Mouse (Mus musculus): Measurements from ENCODE around the gene Bicral. TPM values are rescaled to one million over a fixed set of nuclear protein-coding genes. Genes with fewer than 3 reads are reported as not detected.

Bicral gene
- total RNA-seq, 2 experiments from 2014 or later: 11.9 to 13.4 TPM

DNA sequence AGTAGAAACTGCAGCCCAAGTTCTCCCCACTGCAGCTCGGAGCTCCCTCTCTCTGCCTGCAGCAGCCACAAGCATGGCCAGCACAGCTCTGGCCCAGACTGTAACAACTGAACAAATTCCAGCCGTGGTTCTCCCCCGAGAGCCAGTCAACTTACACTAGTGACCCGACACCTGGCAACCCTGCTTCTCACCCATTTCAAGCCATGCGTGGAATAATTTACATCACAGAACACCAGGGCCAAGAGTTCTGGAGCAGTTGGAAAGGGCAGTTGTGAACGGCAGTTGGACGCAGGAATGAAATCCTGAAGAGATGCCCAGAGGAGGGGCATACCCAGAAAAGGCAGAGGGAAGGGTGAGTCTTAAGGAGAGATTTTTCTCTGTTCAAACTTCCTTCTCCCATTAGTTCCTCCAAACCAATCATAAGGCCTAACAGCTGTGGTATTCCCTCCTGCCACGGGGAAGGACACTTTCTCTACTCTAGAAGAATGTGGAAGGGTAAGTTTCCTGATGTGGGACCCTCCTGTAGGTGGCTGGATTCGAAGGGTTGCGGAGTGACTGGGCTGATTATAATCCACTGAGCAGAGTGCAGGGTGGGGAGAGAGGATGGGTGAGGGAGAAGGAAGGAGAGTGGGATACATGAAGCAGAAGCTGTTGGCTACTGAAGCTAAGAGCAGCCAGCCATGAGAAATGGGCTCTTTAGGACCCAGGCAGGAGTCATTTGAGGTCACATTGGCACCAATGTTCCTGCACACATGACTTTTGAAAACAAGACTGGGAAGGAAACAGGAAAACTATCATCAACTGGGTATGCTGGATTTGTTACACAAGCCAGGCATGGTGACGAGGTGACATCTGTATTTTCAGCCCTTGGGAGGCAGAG lies 25.9 kb downstream of the Bicral start:
- TF ChIP-seq CTCF (IDR thresholded peaks at IDR 0.05): 0 out of 2 replicates have a peak, but pooled peaks have one; percentile 0
- peak overlapping the region; percentile 87 for H3K27ac ChIP-seq

DNA sequence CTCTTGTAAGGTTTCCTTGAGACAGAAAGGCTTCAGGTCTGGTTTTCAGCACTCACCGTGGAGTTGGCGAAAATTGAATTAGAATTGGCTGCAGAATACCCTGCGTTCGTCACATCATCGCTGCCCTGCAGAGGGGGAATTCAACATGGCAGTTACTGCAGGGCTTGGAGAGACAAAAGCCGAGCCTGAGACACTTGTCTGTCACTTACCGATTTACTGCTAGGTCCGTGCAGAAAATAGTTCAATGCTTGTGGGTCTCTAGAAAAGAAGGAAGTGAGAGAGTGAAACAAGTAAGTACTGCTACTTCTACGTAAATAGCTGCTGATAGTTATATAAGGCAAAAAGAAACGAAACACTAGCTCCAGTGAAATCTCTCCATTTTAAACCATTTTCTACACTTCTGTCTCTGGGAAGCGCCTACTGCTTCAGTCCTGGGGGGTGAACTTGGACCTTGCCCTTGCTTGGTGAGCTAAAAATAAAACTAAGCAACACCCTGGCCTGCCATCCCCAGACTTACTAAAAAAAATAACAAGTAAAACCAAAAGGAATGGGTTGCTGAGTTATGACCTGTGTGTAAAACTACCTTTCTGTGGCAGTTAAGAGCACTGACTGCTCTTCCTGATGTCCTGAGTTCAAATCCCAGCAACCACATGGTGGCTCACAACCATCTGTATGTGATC lies 28.3 kb downstream of the Bicral start:
- intact Hi-C loops (cut with DNase I): no loop called here
- DNase-seq: no peak
- Histone ChIP-seq H3K27ac (peak overlapping the region; percentile 56), H3K4me3 (no peak overlapping the region; the same call in 1 of the 2 replicates)
- no peak for TF ChIP-seq CTCF (IDR thresholded peaks at IDR 0.05)

More for the DNA sequence above, 25.9 kb downstream of the Bicral start:
- intact Hi-C loops (cut with DNase I): loop anchor here (2.0 kb wide), 1 partner anchor 22 kb away; no protein-coding TSS in a partner anchor
- DNase-seq: peak; percentile 77
- H3K4me3 ChIP-seq: peak overlapping the region; percentile 60

DNA sequence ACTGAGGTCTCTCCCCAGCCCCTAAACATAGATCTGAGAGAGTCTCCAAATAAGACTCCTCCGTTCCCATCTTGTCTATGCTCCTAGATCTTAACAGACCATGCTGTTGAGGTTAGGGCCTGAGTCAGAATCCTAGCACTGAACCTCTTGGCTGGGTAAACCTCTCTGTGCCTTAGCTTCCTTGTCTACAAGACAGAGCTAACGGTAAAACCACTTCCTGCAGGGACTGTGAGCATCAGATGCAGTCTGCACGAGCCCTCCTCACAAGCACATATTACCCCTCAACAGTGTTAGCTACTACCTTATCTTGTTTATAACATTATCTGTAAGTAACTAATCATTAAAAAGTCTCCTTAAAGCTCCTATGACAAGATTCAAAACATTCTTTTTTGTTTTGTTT lies 29.3 kb downstream of the Bicral start:
- intact Hi-C loops (cut with DNase I): no loop called here
- TF ChIP-seq CTCF (IDR thresholded peaks at IDR 0.05): no peak
- H3K4me3 ChIP-seq: no peak overlapping the region
- H3K27ac ChIP-seq: no peak overlapping the region
- no peak for DNase-seq

DNA sequence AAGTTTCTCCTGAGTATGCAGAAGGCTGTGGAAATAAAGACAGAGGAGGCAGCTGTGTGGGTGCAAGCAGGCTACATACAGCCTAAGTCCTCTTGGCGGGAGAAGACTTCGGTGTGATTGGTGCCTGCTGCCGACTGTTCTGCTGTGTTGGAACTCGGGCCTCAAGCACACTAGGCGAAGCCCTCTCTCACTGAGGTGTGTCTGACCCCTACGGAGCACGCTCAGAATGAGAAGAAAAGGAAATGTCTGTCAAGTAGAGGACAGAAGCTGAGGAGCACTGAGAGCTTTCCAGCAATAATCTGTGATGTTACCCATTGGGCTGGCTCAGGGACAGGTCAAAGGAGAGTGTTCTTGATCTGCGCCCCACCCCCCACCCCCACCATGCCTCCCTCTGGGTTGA lies 35.2 kb downstream of the Bicral start:
- intact Hi-C loops (cut with DNase I): no loop called here
- no peak for TF ChIP-seq CTCF (IDR thresholded peaks at IDR 0.05)
- no peak for DNase-seq
- Histone ChIP-seq H3K27ac (no peak overlapping the region), H3K4me3 (no peak overlapping the region)

DNA sequence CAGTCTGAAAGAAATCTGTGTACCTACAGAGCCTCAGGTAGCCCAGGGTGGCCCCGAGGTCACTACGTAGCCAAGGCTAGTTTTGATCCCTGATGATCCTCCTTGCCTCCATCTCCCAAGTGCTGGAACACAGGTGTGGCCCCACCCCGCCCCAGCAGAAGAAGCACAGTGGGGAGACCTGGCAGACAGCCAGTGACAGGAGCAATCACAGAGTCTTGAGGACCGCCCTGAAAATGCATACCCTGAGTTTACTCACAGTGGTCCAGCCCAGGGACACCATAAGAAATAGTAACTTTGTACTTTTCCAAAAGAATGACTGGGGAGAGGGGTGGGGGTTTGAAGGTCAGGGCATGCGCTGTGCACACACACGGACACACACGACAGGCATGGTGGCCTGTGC lies 37.7 kb downstream of the Bicral start:
- intact Hi-C loops (cut with DNase I): no loop called here

DNA sequence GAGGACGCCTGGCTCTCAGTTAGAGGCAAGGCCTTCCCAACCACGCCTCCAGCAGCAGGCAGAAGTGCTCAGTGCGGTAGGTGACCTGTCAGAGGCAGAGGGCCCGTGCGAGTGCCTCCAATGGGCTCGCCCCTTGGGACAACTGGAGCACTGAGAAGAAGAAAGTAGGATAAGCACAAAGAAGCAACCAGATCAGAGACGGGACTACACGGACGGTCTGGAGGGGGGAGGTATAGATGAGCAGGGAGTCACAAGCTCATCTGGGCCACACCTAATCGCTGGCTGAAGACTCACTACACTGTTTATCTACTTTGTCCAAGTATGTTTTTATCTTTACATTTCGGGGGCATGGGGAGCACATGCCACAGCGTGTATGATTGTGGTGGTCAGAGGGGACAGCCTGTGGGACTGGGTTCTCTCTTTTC lies 40.5 kb downstream of the Bicral start:
- no peak for TF ChIP-seq CTCF (IDR thresholded peaks at IDR 0.05)
- H3K27ac ChIP-seq: no peak overlapping the region
- intact Hi-C loops (cut with DNase I): no loop called here
- no peak overlapping the region for H3K4me3 ChIP-seq
- DNase-seq: no peak

More for the DNA sequence above, 37.7 kb downstream of the Bicral start:
- TF ChIP-seq CTCF (IDR thresholded peaks at IDR 0.05): no peak
- DNase-seq: no peak
- Histone ChIP-seq H3K27ac (no peak overlapping the region), H3K4me3 (no peak overlapping the region)

DNA sequence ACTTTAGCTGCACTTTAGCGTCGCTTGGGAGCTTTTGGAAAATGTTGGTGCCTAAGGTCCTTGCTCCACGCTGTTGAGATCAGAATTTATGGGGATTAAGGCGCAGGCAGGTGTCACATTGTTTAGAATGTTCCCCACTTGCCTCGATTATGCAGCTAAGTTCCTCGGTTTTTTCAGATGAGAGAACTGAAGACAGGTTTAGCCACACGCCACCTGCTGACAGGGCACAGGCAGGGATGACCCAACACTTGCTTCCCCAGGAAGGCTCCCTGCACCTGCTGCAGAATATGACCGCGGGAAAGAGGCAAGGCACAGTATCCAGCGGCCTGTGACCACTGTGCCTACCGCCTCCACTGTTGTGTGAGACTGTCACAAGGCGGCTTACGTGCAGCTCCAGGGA lies 42.0 kb downstream of the Bicral start:
- intact Hi-C loops (cut with DNase I): no loop called here
- no peak for TF ChIP-seq CTCF (IDR thresholded peaks at IDR 0.05)
- H3K4me3 ChIP-seq: no peak overlapping the region
- no peak overlapping the region for H3K27ac ChIP-seq
- DNase-seq: no peak

DNA sequence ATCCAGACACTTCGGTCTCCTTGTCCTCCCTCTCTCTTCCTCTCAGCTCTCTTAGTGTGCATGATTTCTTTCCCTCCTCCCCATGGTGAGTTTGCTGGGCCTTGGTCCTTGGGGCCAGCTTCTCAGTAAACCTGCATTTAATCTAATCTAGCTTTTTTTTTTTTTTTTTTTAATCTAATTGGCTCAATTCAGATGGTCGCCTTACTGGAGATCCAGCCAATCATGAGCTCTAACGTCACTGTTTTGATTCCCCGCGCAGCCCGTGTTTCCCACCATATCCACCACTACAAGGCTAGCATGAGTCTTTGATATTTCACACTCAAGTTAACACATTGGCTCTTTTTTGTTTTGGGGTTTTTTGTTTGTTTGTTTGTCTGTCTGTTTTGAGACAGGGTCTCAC lies 43.8 kb downstream of the Bicral start:
- no peak for TF ChIP-seq CTCF (IDR thresholded peaks at IDR 0.05)
- H3K27ac ChIP-seq: no peak overlapping the region
- no peak for DNase-seq
- intact Hi-C loops (cut with DNase I): no loop called here
- H3K4me3 ChIP-seq: no peak overlapping the region

DNA sequence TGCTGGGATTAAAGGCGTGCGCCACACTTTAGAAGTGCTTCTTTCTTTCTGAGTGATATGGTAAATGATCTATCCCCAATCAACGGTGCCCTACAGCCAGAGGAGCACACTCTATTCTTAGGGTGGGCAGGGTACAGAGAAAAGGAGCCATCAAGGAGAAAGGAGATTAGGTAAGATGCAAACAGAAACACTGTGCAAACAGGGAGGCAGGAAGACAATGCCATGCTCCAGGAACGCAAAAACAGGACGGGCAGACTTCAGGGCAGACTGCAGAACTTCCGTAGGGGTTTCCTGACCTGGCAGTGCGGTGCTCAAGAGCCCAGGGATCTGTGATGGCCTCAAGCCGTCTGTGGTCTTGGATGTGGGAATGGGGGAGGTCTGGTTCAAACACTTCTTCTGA lies 44.6 kb downstream of the Bicral start:
- intact Hi-C loops (cut with DNase I): no loop called here
- DNase-seq: no peak
- no peak for TF ChIP-seq CTCF (IDR thresholded peaks at IDR 0.05)

DNA sequence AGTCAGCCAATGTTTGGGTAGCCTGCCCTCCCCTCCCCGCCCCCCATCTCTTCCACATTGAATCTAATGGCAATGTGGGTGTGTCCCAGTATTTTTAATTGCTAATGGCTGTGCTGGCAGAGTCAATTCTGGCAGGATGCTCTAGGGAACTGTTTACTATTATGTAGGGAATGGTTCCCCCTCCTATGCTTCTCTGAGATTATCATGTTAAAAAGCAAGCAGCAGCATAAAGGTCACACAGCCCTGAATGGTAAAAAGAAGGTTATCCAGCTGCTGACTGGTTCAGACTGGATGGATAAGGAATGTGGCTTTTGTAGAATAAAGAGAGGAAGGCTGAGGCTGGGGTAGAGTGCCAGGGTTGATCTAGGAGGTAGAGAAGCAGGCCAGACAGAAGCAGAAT lies 45.8 kb downstream of the Bicral start:
- DNase-seq: no peak
- intact Hi-C loops (cut with DNase I): no loop called here
- Histone ChIP-seq H3K4me3 (no peak overlapping the region), H3K27ac (no peak overlapping the region)
- TF ChIP-seq CTCF (IDR thresholded peaks at IDR 0.05): no peak

More for the DNA sequence above, 44.6 kb downstream of the Bicral start:
- no peak overlapping the region for H3K27ac ChIP-seq
- H3K4me3 ChIP-seq: no peak overlapping the region

DNA sequence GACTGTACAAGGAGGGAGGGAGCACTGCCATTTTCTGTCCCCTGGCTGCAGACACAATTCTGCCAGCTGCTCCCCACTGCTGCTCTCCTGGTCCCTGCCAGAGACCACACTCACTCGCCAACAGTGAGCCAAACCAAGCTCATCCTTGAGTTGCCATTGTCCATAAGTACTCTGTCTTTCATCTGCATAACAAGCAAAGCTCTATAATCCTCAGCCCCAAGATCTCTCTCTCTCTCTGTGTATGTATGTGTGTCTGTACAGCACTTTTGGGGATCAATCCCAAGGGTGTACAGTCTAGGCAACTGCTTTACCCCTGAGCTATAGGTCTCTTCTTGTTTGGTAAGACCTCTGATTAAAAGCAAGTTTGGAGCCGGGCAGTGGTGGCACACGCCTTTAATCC lies 47.6 kb downstream of the Bicral start:
- DNase-seq: no peak
- Histone ChIP-seq H3K27ac (no peak overlapping the region), H3K4me3 (no peak overlapping the region)
- TF ChIP-seq CTCF (IDR thresholded peaks at IDR 0.05): no peak
- intact Hi-C loops (cut with DNase I): no loop called here

DNA sequence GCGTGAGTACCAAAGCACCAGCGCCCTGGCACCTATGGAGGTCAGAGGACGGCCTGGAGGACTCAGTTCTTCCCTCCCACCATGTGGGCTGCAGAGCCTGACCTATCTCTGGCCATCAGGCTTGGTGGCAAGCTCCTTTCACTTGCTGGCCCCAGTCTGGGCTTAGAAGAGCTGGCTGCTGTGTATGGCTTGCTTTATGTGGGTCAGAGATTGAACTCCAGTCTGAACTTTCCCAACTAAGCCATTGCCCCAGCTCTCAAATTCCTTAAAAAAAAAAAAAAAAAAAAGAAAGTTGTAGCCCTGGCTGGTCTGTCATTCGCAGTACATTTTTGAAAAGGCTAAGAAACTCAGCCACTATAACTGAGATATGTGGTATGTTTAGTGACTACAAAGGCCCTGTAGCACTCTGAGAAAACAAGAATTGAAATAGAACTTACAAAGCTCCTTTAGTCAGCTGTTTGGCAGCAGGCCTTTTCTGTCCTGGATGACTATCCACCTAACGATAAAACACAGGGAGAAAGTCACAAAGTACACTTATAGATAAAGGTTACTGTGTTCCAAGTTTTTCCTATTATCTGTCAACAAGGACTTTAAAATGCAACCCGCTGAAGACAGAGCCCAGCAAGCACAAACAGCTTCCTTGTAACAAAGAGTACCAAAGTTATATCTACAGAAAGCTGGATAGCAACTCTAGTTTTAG lies 49.0 kb downstream of the Bicral start:
- DNase-seq: no peak
- intact Hi-C loops (cut with DNase I): no loop called here
- Histone ChIP-seq H3K27ac (no peak overlapping the region), H3K4me3 (no peak overlapping the region)
- no peak for TF ChIP-seq CTCF (IDR thresholded peaks at IDR 0.05)

DNA sequence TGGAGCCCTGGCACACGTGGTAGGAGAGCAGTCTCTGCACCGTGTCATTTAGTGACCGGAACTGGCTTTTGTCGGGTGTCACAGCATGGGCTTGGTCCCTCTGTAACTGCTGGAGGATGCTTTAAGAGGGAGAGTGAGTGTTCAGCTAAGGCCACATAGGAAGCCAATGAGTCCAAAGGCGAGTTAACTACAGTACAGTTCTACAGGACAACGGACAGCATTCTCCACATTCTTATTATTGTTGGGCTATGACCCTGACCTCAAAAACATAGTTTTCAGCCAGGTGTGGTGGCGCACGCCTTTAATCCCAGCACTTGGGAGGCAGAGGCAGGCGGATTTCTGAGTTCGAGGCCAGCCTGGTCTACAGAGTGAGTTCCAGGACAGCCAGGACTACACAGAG lies 49.9 kb downstream of the Bicral start:
- TF ChIP-seq CTCF (IDR thresholded peaks at IDR 0.05): no peak
- intact Hi-C loops (cut with DNase I): no loop called here
- DNase-seq: no peak
- H3K27ac ChIP-seq: no peak overlapping the region
- no peak overlapping the region for H3K4me3 ChIP-seq
